Mouse (Mus musculus): Measurements from ENCODE around the gene Tnfsfm13. TPM values are rescaled to one million over a fixed set of nuclear protein-coding genes. Genes with fewer than 3 reads are reported as not detected.
"Not testable (repeated sequence)": the region's sequence is repeated elsewhere in the genome, so short reads cannot be mapped to it uniquely, and the experiment has no call there.

The Tnfsfm13 gene
- 2.5 and 3.5 TPM in 2 replicates for polyA plus RNA-seq (2016; fragmentation: Nextera tagmentation; extraction: Ambion mirVana)

- peak within 1 kb of the TSS; percentile 74; the same call in 1 of the 2 replicates for H3K27ac ChIP-seq
- H3K9ac ChIP-seq, result peak within 1 kb of the TSS; percentile 81
- H3K27me3 ChIP-seq, result no peaks in the 10 kb centered on the region
- H3K4me2 ChIP-seq (replicated peaks), result peak within 1 kb of the TSS; percentile 94
- ATAC-seq (ENCODE audit: insufficient number of reproducible peaks, insufficient read depth, low FRiP score, low TSS enrichment), result peak; percentile 38; the same call in 1 of the 2 replicates
- H3K4me1 ChIP-seq, result peaks cover 12% of the 10 kb centered on the region
- WGBS, result 2% methylated on average over 40 of the region's 41 CpGs
- peak within 1 kb of the TSS; percentile 48 for H3K4me3 ChIP-seq
- H3K9me3 ChIP-seq, result no peaks in the 10 kb centered on the region
- no peaks in the 10 kb centered on the region for H3K36me3 ChIP-seq
Observed at GRCm38 (mm10) chr11:69695361-69696181, at the start of gene Tnfsfm13, which contains the start of gene Tnfsf12. TSS of gene Tnfsfm13 (minus strand) at chr11:69696098. TSS of gene Tnfsf12 (minus strand) at chr11:69695849.

- H3K4me2 ChIP-seq (replicated peaks); H3K27ac ChIP-seq; ATAC-seq (ENCODE audit: insufficient number of reproducible peaks, insufficient read depth, low FRiP score, low TSS enrichment); H3K27me3 ChIP-seq; H3K9ac ChIP-seq; H3K9me3 ChIP-seq; H3K4me3 ChIP-seq; H3K4me1 ChIP-seq: not testable (repeated sequence)
- H3K36me3 ChIP-seq, result peaks cover 29% of the 10 kb centered on the region
- WGBS, result 89% methylated on average over 2 of the region's 3 CpGs
Observed at GRCm38 (mm10) chr11:69731408-69731807, 35.5 kb upstream of the Tnfsfm13 start.

GRCm38 (mm10) chr11:69729063-69729462, 33.2 kb upstream of the Tnfsfm13 start:
- no peak overlapping the region for H3K27ac ChIP-seq
- no peak for ATAC-seq (ENCODE audit: insufficient number of reproducible peaks, insufficient read depth, low FRiP score, low TSS enrichment)
- H3K9ac ChIP-seq, result no peak overlapping the region
- H3K4me2 ChIP-seq (replicated peaks), result no peak overlapping the region
- no peaks in the 10 kb centered on the region for H3K27me3 ChIP-seq
- WGBS, result 22% methylated on average over 3 of the region's 3 CpGs
- H3K4me1 ChIP-seq, result no peaks in the 10 kb centered on the region
- H3K4me3 ChIP-seq, result no peak overlapping the region
- H3K36me3 ChIP-seq, result peaks cover 6% of the 10 kb centered on the region
- H3K9me3 ChIP-seq, result no peaks in the 10 kb centered on the region

GRCm38 (mm10) chr11:69725951-69726350, 30.1 kb upstream of the Tnfsfm13 start:
- Histone ChIP-seq H3K4me1 (no peaks in the 10 kb centered on the region), H3K9ac (no peak overlapping the region), H3K4me2 (replicated peaks) (no peak overlapping the region), H3K27me3 (no peaks in the 10 kb centered on the region), H3K9me3 (no peaks in the 10 kb centered on the region), H3K36me3 (no peaks in the 10 kb centered on the region), H3K4me3 (no peak overlapping the region), H3K27ac (no peak overlapping the region)
- 34% methylated on average over 5 of the region's 5 CpGs for WGBS
- ATAC-seq (ENCODE audit: insufficient number of reproducible peaks, insufficient read depth, low FRiP score, low TSS enrichment), result no peak

GRCm38 (mm10) chr11:69723074-69723473, 27.2 kb upstream of the Tnfsfm13 start:
- no peak overlapping the region for H3K4me2 ChIP-seq (replicated peaks)
- no peak overlapping the region for H3K4me3 ChIP-seq
- H3K27me3 ChIP-seq, result no peaks in the 10 kb centered on the region
- no peaks in the 10 kb centered on the region for H3K4me1 ChIP-seq
- no peaks in the 10 kb centered on the region for H3K9me3 ChIP-seq
- no peak overlapping the region for H3K9ac ChIP-seq
- no peak overlapping the region for H3K27ac ChIP-seq
- WGBS, result 49% methylated on average over 2 of the region's 2 CpGs
- no peak for ATAC-seq (ENCODE audit: insufficient number of reproducible peaks, insufficient read depth, low FRiP score, low TSS enrichment)
- H3K36me3 ChIP-seq, result no peaks in the 10 kb centered on the region

GRCm38 (mm10) chr11:69720852-69721251, 25.0 kb upstream of the Tnfsfm13 start:
- no peak overlapping the region for H3K4me2 ChIP-seq (replicated peaks)
- H3K9ac ChIP-seq, result no peak overlapping the region
- WGBS, result 72% methylated on average over 6 of the region's 6 CpGs
- no peaks in the 10 kb centered on the region for H3K36me3 ChIP-seq
- H3K4me1 ChIP-seq, result peaks cover 5% of the 10 kb centered on the region
- H3K9me3 ChIP-seq, result no peaks in the 10 kb centered on the region
- H3K4me3 ChIP-seq, result no peak overlapping the region
- H3K27ac ChIP-seq, result no peak overlapping the region
- ATAC-seq (ENCODE audit: insufficient number of reproducible peaks, insufficient read depth, low FRiP score, low TSS enrichment), result no peak
- H3K27me3 ChIP-seq, result no peaks in the 10 kb centered on the region

- H3K27ac ChIP-seq, result no peak overlapping the region
- no peak overlapping the region for H3K4me3 ChIP-seq
- no peak for ATAC-seq (ENCODE audit: insufficient number of reproducible peaks, insufficient read depth, low FRiP score, low TSS enrichment)
- H3K4me1 ChIP-seq, result peaks cover 18% of the 10 kb centered on the region
- H3K9me3 ChIP-seq, result no peaks in the 10 kb centered on the region
- no peak overlapping the region for H3K9ac ChIP-seq
- no peaks in the 10 kb centered on the region for H3K27me3 ChIP-seq
- 67% methylated on average over 6 of the region's 6 CpGs for WGBS
- H3K36me3 ChIP-seq, result no peaks in the 10 kb centered on the region
- H3K4me2 ChIP-seq (replicated peaks), result no peak overlapping the region
Observed at GRCm38 (mm10) chr11:69719423-69719822, 23.5 kb upstream of the Tnfsfm13 start.

- Histone ChIP-seq H3K4me2 (replicated peaks) (peak overlapping the region; percentile 28), H3K9me3 (no peaks in the 10 kb centered on the region), H3K27me3 (no peaks in the 10 kb centered on the region), H3K36me3 (no peaks in the 10 kb centered on the region), H3K9ac (0 out of 2 replicates have a peak overlapping the region, but pooled peaks have one; percentile 25), H3K4me1 (peaks cover 21% of the 10 kb centered on the region), H3K4me3 (no peak overlapping the region), H3K27ac (no peak overlapping the region)
- ATAC-seq (ENCODE audit: insufficient number of reproducible peaks, insufficient read depth, low FRiP score, low TSS enrichment), result no peak
- 16% methylated on average over 15 of the region's 15 CpGs for WGBS
Observed at GRCm38 (mm10) chr11:69718661-69719060, 22.8 kb upstream of the Tnfsfm13 start.

GRCm38 (mm10) chr11:69716953-69717352, 21.1 kb upstream of the Tnfsfm13 start:
- H3K36me3 ChIP-seq, result no peaks in the 10 kb centered on the region
- no peak overlapping the region for H3K4me2 ChIP-seq (replicated peaks)
- 61% methylated on average over 4 of the region's 4 CpGs for WGBS
- no peak overlapping the region for H3K4me3 ChIP-seq
- H3K4me1 ChIP-seq, result peaks cover 26% of the 10 kb centered on the region
- no peak overlapping the region for H3K9ac ChIP-seq
- no peak overlapping the region for H3K27ac ChIP-seq
- no peak for ATAC-seq (ENCODE audit: insufficient number of reproducible peaks, insufficient read depth, low FRiP score, low TSS enrichment)
- H3K27me3 ChIP-seq, result no peaks in the 10 kb centered on the region
- H3K9me3 ChIP-seq, result no peaks in the 10 kb centered on the region

GRCm38 (mm10) chr11:69715929-69716328, 20.0 kb upstream of the Tnfsfm13 start:
- no peaks in the 10 kb centered on the region for H3K27me3 ChIP-seq
- 13% methylated on average over 5 of the region's 5 CpGs for WGBS
- H3K4me2 ChIP-seq (replicated peaks), result no peak overlapping the region
- no peak overlapping the region for H3K4me3 ChIP-seq
- peaks cover 26% of the 10 kb centered on the region for H3K4me1 ChIP-seq
- H3K9ac ChIP-seq, result no peak overlapping the region
- H3K9me3 ChIP-seq, result no peaks in the 10 kb centered on the region
- no peaks in the 10 kb centered on the region for H3K36me3 ChIP-seq
- peak overlapping the region; percentile 50 for H3K27ac ChIP-seq
- no peak for ATAC-seq (ENCODE audit: insufficient number of reproducible peaks, insufficient read depth, low FRiP score, low TSS enrichment)

GRCm38 (mm10) chr11:69715482-69715881, 19.6 kb upstream of the Tnfsfm13 start:
- Histone ChIP-seq H3K27me3 (no peaks in the 10 kb centered on the region), H3K4me3 (no peak overlapping the region), H3K4me1 (peaks cover 26% of the 10 kb centered on the region), H3K27ac (0 out of 2 replicates have a peak overlapping the region, but pooled peaks have one; percentile 50), H3K4me2 (replicated peaks) (no peak overlapping the region), H3K9ac (no peak overlapping the region), H3K9me3 (no peaks in the 10 kb centered on the region), H3K36me3 (no peaks in the 10 kb centered on the region)
- 47% methylated on average over 9 of the region's 9 CpGs for WGBS
- no peak for ATAC-seq (ENCODE audit: insufficient number of reproducible peaks, insufficient read depth, low FRiP score, low TSS enrichment)

GRCm38 (mm10) chr11:69714636-69715329, 18.9 kb upstream of the Tnfsfm13 start:
- Histone ChIP-seq H3K4me2 (replicated peaks) (no peak overlapping the region), H3K4me3 (no peak overlapping the region), H3K9ac (no peak overlapping the region), H3K4me1 (peaks cover 29% of the 10 kb centered on the region), H3K27ac (0 out of 2 replicates have a peak overlapping the region, but pooled peaks have one; percentile 36), H3K9me3 (no peaks in the 10 kb centered on the region), H3K27me3 (no peaks in the 10 kb centered on the region), H3K36me3 (no peaks in the 10 kb centered on the region)
- ATAC-seq (ENCODE audit: insufficient number of reproducible peaks, insufficient read depth, low FRiP score, low TSS enrichment), result no peak
- 36% methylated on average over 18 of the region's 18 CpGs for WGBS

All from embryonic facial prominence, embryonic 12.5 days (tissue).